Mouse (Mus musculus) stomach, postnatal 0 days (tissue): ENCODE results near the gene Mmp9. TPM values are rescaled to one million over a fixed set of nuclear protein-coding genes. Genes with fewer than 3 reads are reported as not detected.

Source experiments
- ATAC-seq: fragments of 200-750 bp; cut with Nextera tagmentation; 2 replicates; pipeline ENCODE4 v1.8.0; 2017; ENCODE audit not compliant: low FRiP score, low TSS enrichment
- DNase-seq: peaks from one replicate; pipeline ENCODE4 v3.0.0-alpha.2; 2016; ENCODE audit warnings: low spot score
- H3K27ac ChIP-seq: fragments of 300-500 bp; sonication (generic); replicated peaks from 2 replicates; pipeline ENCODE4 v1.5.1; 2014; ENCODE audit warnings: mild to moderate bottlenecking, control low read depth
- H3K27me3 ChIP-seq: fragments of 300-500 bp; sonication (generic); 2 replicates; pipeline ENCODE4 v1.6.1; 2014; ENCODE audit warnings: low read length; ENCODE audit not compliant: control insufficient read depth, insufficient read depth
- H3K36me3 ChIP-seq: fragments of 300-500 bp; sonication (generic); 2 replicates; pipeline ENCODE4 v1.6.1; 2014; ENCODE audit warnings: low read length, mixed read lengths; ENCODE audit not compliant: control insufficient read depth, insufficient read depth
- H3K4me1 ChIP-seq: fragments of 300-500 bp; sonication (generic); replicated peaks from 2 replicates; pipeline ENCODE4 v1.6.1; 2014; ENCODE audit warnings: antibody characterized with exemption; ENCODE audit not compliant: control insufficient read depth, insufficient read depth
- H3K4me2 ChIP-seq: fragments of 300-500 bp; sonication (generic); replicated peaks from 2 replicates; pipeline ENCODE4 v1.6.1; 2014; ENCODE audit warnings: low read depth, mild to moderate bottlenecking, control low read depth, moderate library complexity
- H3K4me3 ChIP-seq: fragments of 300-500 bp; sonication (generic); 2 replicates; pipeline ENCODE4 v1.5.1; 2014; ENCODE audit warnings: low read depth, low read length, control low read depth
- H3K9ac ChIP-seq: fragments of 300-500 bp; sonication (generic); 2 replicates; pipeline ENCODE4 v1.6.1; 2014; ENCODE audit warnings: mild to moderate bottlenecking, low read length, control low read depth, mixed read lengths
- H3K9me3 ChIP-seq: fragments of 300-500 bp; sonication (generic); 2 replicates; pipeline ENCODE4 v1.6.1; 2016; ENCODE audit warnings: low read length; ENCODE audit not compliant: control insufficient read depth
- CTCF ChIP-seq: IDR thresholded peaks from 2 replicates; pipeline ENCODE4 v1.5.1; 2016; ENCODE audit warnings: antibody characterized with exemption, low read depth, mild to moderate bottlenecking, moderate library complexity
- EP300 ChIP-seq: optimal IDR thresholded peaks from 2 replicates; pipeline ENCODE3; 2016; ENCODE audit warnings: antibody characterized with exemption
- WGBS: fragments of 180-500 bp; shearing (Covaris S2); extraction: QIAGEN DNeasy Blood & Tissue Kit; methylation state at CpG from one replicate; pipeline ENCODE4 v1.1.7; 2014; 5-methylcytosine and 5-hydroxymethylcytosine counted together
- polyA plus RNA-seq: library from polyadenylated mRNA; unstranded; fragments of >200 nt; fragmentation: Nextera tagmentation; extraction: Ambion mirVana; gene quantifications from 2 replicates; pipeline ENCODE4 v1.2.1, GENCODE M21; 2015

The Mmp9 gene
- polyA plus RNA-seq, 1 experiment from 2014 or later: 0.87 TPM

DNA sequence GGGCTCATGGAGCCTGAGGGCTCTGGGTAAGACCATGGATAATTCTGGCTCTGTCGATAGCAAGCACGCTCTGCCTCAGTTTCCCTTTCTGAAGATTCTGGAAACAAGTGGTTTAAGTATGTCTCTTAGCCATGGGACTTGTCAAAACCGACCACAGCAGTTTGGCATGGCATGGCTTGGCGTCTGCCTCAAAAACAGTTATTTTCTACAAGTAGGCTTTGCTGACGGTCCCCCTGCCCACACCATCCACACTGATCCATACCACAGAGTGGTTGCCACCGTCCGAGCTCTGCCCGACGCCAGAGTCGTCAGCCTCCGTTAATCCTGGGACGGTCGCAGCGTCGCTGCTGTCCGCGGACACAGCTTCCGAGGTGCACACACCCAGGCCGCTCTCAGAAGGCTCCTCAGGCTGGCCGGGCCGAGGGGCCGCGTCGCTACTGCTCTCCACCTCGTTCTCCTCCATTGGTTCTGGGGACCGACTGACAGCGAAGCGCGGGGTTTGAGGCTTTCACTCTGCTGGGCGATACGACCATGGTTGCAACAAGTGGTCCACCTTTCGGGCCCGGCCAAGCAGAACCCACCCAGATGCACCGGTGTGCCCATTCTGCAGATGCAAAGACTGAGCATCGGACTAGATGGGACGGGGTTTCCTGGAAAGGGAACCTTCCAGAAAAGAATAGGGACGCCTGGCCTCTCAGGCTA is 30.1 kb upstream of the Mmp9 start:
- Histone ChIP-seq H3K4me3 (peak overlapping the region; percentile 80), H3K9ac (peak overlapping the region; percentile 96), H3K27me3 (no peaks in the 10 kb centered on the region), H3K4me2 (peak overlapping the region; percentile 84), H3K9me3 (no peaks in the 10 kb centered on the region; the same call in 1 of the 2 replicates), H3K36me3 (peaks cover 25% of the 10 kb centered on the region), H3K27ac (peak overlapping the region; percentile 99), H3K4me1 (no peaks in the 10 kb centered on the region)
- 3% methylated on average over 37 of the region's 37 CpGs for WGBS
- DNase-seq (no peak), ATAC-seq (0 out of 2 replicates have a peak, but pooled peaks have one; percentile 0)
- TF ChIP-seq EP300: peak; percentile 71
- TF ChIP-seq CTCF: no peak

DNA sequence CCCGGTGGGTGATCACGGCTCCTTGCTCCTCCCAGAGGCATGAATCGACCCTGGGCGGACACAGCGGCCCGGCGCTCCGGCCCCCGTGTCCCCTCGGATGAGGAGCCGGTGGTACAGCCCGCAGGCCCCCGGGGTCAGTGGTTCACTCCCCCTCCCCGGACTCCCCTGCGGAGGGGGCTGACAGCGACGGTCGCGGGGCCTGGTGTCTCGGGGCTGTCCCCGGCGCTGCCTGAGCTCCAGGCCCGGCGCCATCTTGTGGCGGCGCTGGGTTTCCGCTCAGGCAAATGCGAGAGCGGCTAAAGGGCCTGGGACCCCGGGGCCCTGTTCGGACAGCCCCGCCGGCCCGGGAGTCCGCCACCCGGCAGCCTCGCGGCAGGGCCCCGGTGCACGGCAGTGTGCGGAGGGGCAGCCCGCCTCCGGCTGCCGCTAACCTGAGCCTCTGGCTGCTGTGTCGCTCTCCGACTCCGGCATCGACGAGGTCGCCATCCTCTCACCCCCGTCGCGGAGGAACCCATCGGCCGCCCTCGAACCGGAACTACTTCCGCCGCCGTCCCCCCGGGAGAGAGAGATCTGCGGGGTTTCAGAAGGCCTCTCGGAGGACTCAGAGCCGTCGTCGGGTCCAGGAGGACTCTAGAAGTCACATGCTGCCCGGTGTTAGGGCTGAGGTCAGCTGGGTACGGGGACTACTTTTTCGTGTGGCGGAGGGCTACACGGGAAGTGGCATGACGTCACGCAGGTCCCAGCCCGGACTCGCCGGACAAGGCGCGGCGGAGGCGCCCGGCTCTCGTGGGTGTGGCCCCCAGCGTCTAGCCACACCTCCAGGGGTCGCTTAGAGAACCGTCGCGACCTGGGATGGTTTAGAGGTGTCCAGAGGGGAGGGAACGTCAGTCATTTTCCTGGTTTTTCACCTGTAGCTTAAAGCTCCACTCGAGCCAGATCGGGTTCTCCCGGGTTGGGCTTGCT is 29.2 kb upstream of the Mmp9 start, which contains the start of gene Zfp335:
TSS of gene Zfp335 (minus strand) at position 672 of the 963 bp plus-strand sequence.
- H3K4me2 ChIP-seq: peak within 1 kb of the TSS; percentile 84
- H3K9ac ChIP-seq: peak within 1 kb of the TSS; percentile 96
- no peaks in the 10 kb centered on the region for H3K4me1 ChIP-seq
- TF ChIP-seq EP300 (no peak), CTCF (peak; percentile 72)
- peak; percentile 92 for DNase-seq
- peak within 1 kb of the TSS; percentile 99 for H3K27ac ChIP-seq
- H3K36me3 ChIP-seq: peaks cover 17% of the 10 kb centered on the region
- H3K4me3 ChIP-seq: peak within 1 kb of the TSS; percentile 80
- H3K27me3 ChIP-seq: no peaks in the 10 kb centered on the region
- under 1% methylated on average over 68 of the region's 91 CpGs for WGBS
- H3K9me3 ChIP-seq: no peaks in the 10 kb centered on the region
- ATAC-seq: peak; percentile 87

DNA sequence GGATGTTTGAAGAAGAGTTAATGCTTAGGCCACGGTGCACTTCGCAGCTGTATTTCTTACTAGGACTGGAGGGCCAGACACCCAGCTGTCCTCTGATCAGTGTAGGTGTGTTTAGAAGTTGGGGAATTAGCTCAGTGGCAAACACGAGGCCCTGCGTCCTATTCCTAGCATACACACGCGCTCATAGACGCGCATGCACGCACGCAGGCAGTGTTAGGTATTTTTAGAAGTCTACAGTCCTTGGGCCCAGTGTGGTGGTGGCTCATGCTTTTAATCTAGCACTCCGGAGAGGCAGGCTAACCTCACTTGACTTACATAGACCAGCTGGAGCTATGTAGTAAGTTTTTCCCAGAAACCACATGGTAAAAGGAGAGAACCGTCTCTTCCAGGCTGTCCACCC is 28.4 kb upstream of the Mmp9 start:
- 2% methylated on average over 12 of the region's 12 CpGs for WGBS
- peak overlapping the region; percentile 99 for H3K27ac ChIP-seq
- no peaks in the 10 kb centered on the region for H3K4me1 ChIP-seq
- no peak for TF ChIP-seq EP300
- no peak for TF ChIP-seq CTCF
- H3K4me3 ChIP-seq: peak overlapping the region; percentile 80
- H3K27me3 ChIP-seq: no peaks in the 10 kb centered on the region
- H3K9me3 ChIP-seq: no peaks in the 10 kb centered on the region
- peak overlapping the region; percentile 84 for H3K4me2 ChIP-seq
- H3K9ac ChIP-seq: peak overlapping the region; percentile 96
- H3K36me3 ChIP-seq: peaks cover 14% of the 10 kb centered on the region
- DNase-seq: peak; percentile 55
- peak; percentile 53 for ATAC-seq

DNA sequence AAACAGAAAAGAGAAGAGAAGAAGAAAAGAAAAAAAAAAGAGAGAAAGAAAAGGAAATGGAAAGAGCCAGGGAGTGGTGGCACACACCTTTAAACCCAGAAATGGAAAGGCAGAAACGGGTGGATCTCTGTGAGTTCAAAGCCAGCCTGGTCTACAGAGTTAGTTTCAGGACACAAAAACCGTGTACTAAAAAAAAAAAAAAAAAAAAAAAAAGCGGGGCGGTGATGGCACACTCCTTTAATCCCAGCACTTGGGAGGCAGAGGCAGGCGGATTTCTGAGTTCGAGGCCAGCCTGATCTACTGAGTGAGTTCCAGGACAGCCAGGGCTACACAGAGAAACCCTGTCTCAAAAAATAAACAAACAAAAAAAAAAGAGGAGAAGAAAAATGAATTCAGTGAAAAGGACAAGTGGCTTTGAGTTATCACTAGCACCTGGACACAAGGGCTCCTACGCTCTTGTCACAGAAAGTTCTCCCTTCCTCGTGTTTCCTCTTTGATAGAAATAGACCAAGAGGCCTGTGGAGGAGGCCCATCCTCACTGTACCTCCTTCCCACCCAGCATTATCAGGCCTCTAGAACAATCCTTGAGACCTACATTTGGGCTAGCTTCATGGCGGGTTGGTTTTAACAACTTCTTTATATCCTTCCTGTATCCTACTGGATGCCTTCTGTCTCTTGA is 27.7 kb upstream of the Mmp9 start:
- TF ChIP-seq EP300 (no peak), CTCF (no peak)
- no peak overlapping the region for H3K4me3 ChIP-seq
- peaks cover 7% of the 10 kb centered on the region for H3K36me3 ChIP-seq
- peak overlapping the region; percentile 99 for H3K27ac ChIP-seq
- 84% methylated on average over 9 of the region's 9 CpGs for WGBS
- DNase-seq (no peak), ATAC-seq (no peak)
- H3K4me1 ChIP-seq: no peaks in the 10 kb centered on the region
- no peak overlapping the region for H3K4me2 ChIP-seq
- H3K27me3 ChIP-seq: no peaks in the 10 kb centered on the region
- no peak overlapping the region for H3K9ac ChIP-seq
- no peaks in the 10 kb centered on the region for H3K9me3 ChIP-seq

DNA sequence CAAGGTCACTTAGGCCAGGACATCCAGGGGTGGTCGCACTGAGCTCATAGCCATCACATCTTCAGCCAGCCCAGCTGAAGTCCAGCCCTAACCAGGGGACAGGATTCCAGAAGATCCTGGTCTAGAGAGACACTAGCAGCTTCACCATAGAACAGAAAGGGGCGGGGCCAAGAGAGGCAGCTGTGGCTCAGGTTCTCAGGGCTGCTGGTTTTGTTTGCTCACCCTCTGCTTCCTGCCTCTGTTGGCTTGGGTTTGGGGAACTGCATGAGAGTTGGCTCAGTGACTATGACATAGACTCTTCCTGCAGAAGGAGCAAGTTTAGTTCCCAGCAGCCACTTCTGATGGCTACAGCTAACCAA is 27.2 kb upstream of the Mmp9 start:
- ATAC-seq (no peak), DNase-seq (peak; percentile 62)
- Histone ChIP-seq H3K27me3 (no peaks in the 10 kb centered on the region), H3K4me1 (no peaks in the 10 kb centered on the region), H3K36me3 (0 out of 2 replicates have a peak, but pooled peaks cover 4% of the 10 kb centered on the region), H3K4me2 (no peak overlapping the region), H3K4me3 (no peak overlapping the region), H3K9ac (no peak overlapping the region), H3K9me3 (no peaks in the 10 kb centered on the region), H3K27ac (no peak overlapping the region)
- WGBS: 76% methylated on average over 2 of the region's 2 CpGs
- TF ChIP-seq CTCF (no peak), EP300 (no peak)
